Mouse (Mus musculus) hindbrain, postnatal 0 days (tissue): ENCODE data around the gene Trim29. TPM values are rescaled to one million over a fixed set of nuclear protein-coding genes. Genes with fewer than 3 reads are reported as not detected.

Source experiments
- ATAC-seq: fragments of 200-750 bp; cut with Nextera tagmentation; 2 replicates; pipeline ENCODE4 v1.8.0; 2017; ENCODE audit warnings: mild to moderate bottlenecking, moderate TSS enrichment, moderate library complexity
- DNase-seq: peaks from one replicate; pipeline ENCODE4 v3.0.0-alpha.2; 2015; ENCODE audit warnings: low spot score
- H3K27ac ChIP-seq: fragments of 300-500 bp; sonication (generic); 2 replicates; pipeline ENCODE4 v1.5.1; 2014; ENCODE audit warnings: mild to moderate bottlenecking
- H3K27me3 ChIP-seq: fragments of 300-500 bp; sonication (generic); 2 replicates; pipeline ENCODE4 v1.6.1; 2014; ENCODE audit warnings: low read length, mixed read lengths; ENCODE audit not compliant: insufficient read depth
- H3K36me3 ChIP-seq: fragments of 300-500 bp; sonication (generic); 2 replicates; pipeline ENCODE4 v1.6.1; 2014; ENCODE audit warnings: low read length, mixed read lengths; ENCODE audit not compliant: insufficient read depth
- H3K4me1 ChIP-seq: fragments of 300-500 bp; sonication (generic); 2 replicates; pipeline ENCODE4 v1.6.1; 2014; ENCODE audit warnings: antibody characterized with exemption, low read length, mixed read lengths; ENCODE audit not compliant: insufficient read depth
- H3K4me2 ChIP-seq: fragments of 300-500 bp; sonication (generic); 2 replicates; pipeline ENCODE4 v1.6.1; 2014; ENCODE audit warnings: low read depth, mild to moderate bottlenecking, low read length, moderate library complexity, mixed read lengths
- H3K4me3 ChIP-seq: fragments of 300-500 bp; sonication (generic); 2 replicates; pipeline ENCODE4 v1.5.1; 2014; ENCODE audit warnings: low read length
- H3K9ac ChIP-seq: fragments of 300-500 bp; sonication (generic); replicated peaks from 2 replicates; pipeline ENCODE4 v1.6.1; 2014; ENCODE audit warnings: mild to moderate bottlenecking, low read length, moderate library complexity, mixed read lengths
- H3K9me3 ChIP-seq: fragments of 300-500 bp; sonication (generic); 2 replicates; pipeline ENCODE4 v1.6.1; 2016; ENCODE audit warnings: low read length, mixed read lengths
- CTCF ChIP-seq: IDR thresholded peaks from 2 replicates; pipeline ENCODE4 v1.5.1; 2016; ENCODE audit warnings: antibody characterized with exemption, control low read depth, low read depth
- WGBS: fragments of 180-500 bp; shearing (Covaris S2); extraction: QIAGEN DNeasy Blood & Tissue Kit; methylation state at CpG from one replicate; pipeline ENCODE4 v1.1.7; 2014; 5-methylcytosine and 5-hydroxymethylcytosine counted together
- polyA plus RNA-seq: library from polyadenylated mRNA; unstranded; fragments of >200 nt; fragmentation: Nextera tagmentation; extraction: Ambion mirVana; gene quantifications from 2 replicates; pipeline ENCODE4 v1.2.1, GENCODE M21; 2015
- total RNA-seq: library from RNA; depleted of rRNA; stranded (reverse); fragments of >200 nt; gene quantifications from 2 replicates; pipeline ENCODE4 v1.2.3, GENCODE M21; 2014; rRNA removed

Trim29 gene
- total RNA-seq = 0.05 and 0.14 TPM in 2 replicates
- polyA plus RNA-seq = 0.35 and 0.45 TPM in 2 replicates

- H3K4me3 ChIP-seq = no peak within 1 kb of the TSS
- ATAC-seq (no peak), DNase-seq (no peak)
- H3K27ac ChIP-seq = no peak within 1 kb of the TSS
- 80% methylated on average over 12 of the region's 12 CpGs for WGBS
- no peak within 1 kb of the TSS for H3K9ac ChIP-seq
- no peak for TF ChIP-seq CTCF
- no peaks in the 10 kb centered on the region for H3K4me1 ChIP-seq
- no peaks in the 10 kb centered on the region for H3K27me3 ChIP-seq
- no peaks in the 10 kb centered on the region for H3K9me3 ChIP-seq
- H3K4me2 ChIP-seq = no peak within 1 kb of the TSS
- no peaks in the 10 kb centered on the region for H3K36me3 ChIP-seq
Measured at GRCm38 (mm10) chr9:43310538-43310937, at the start of gene Trim29. Gene Trim29 (plus strand): TSS chr9:43310848.

- DNase-seq (no peak), ATAC-seq (no peak)
- no peaks in the 10 kb centered on the region for H3K36me3 ChIP-seq
- no peaks in the 10 kb centered on the region for H3K27me3 ChIP-seq
- no peak overlapping the region for H3K27ac ChIP-seq
- no peak overlapping the region for H3K9ac ChIP-seq
- H3K4me1 ChIP-seq = no peaks in the 10 kb centered on the region
- H3K9me3 ChIP-seq = no peaks in the 10 kb centered on the region
- no peak overlapping the region for H3K4me2 ChIP-seq
- 77% methylated on average over 4 of the region's 4 CpGs for WGBS
- no peak for TF ChIP-seq CTCF
- H3K4me3 ChIP-seq = no peak overlapping the region
Measured at GRCm38 (mm10) chr9:43261124-43261907, 49.3 kb upstream of the Trim29 start.

- DNase-seq (no peak), ATAC-seq (no peak)
- Histone ChIP-seq H3K4me1 (no peaks in the 10 kb centered on the region), H3K27ac (no peak overlapping the region), H3K4me2 (no peak overlapping the region), H3K9me3 (no peaks in the 10 kb centered on the region), H3K9ac (no peak overlapping the region), H3K27me3 (no peaks in the 10 kb centered on the region), H3K36me3 (no peaks in the 10 kb centered on the region), H3K4me3 (no peak overlapping the region)
- WGBS = 56% methylated on average over 2 of the region's 2 CpGs
- no peak for TF ChIP-seq CTCF
Measured at GRCm38 (mm10) chr9:43261941-43262340, 48.7 kb upstream of the Trim29 start.

GRCm38 (mm10) chr9:43262390-43262789 is 48.3 kb upstream of the Trim29 start:
- H3K4me1 ChIP-seq = no peaks in the 10 kb centered on the region
- WGBS = 81% methylated on average over 4 of the region's 4 CpGs
- H3K4me2 ChIP-seq = no peak overlapping the region
- no peaks in the 10 kb centered on the region for H3K36me3 ChIP-seq
- DNase-seq (no peak), ATAC-seq (no peak)
- H3K9ac ChIP-seq = no peak overlapping the region
- H3K9me3 ChIP-seq = no peaks in the 10 kb centered on the region
- no peak for TF ChIP-seq CTCF
- H3K27me3 ChIP-seq = no peaks in the 10 kb centered on the region
- no peak overlapping the region for H3K27ac ChIP-seq
- no peak overlapping the region for H3K4me3 ChIP-seq

GRCm38 (mm10) chr9:43262811-43263550 is 47.7 kb upstream of the Trim29 start:
- Histone ChIP-seq H3K4me1 (no peaks in the 10 kb centered on the region), H3K4me3 (no peak overlapping the region), H3K4me2 (no peak overlapping the region), H3K9ac (no peak overlapping the region), H3K27me3 (no peaks in the 10 kb centered on the region), H3K27ac (no peak overlapping the region), H3K9me3 (no peaks in the 10 kb centered on the region), H3K36me3 (no peaks in the 10 kb centered on the region)
- no peak for DNase-seq
- TF ChIP-seq CTCF = no peak
- WGBS = 58% methylated on average over 9 of the region's 9 CpGs
- ATAC-seq = no peak

GRCm38 (mm10) chr9:43263946-43264451 is 46.6 kb upstream of the Trim29 start:
- DNase-seq (no peak), ATAC-seq (no peak)
- H3K4me1 ChIP-seq = no peaks in the 10 kb centered on the region
- no peaks in the 10 kb centered on the region for H3K27me3 ChIP-seq
- TF ChIP-seq CTCF = no peak
- no peak overlapping the region for H3K4me2 ChIP-seq
- no peak overlapping the region for H3K27ac ChIP-seq
- H3K9ac ChIP-seq = 0 out of 2 replicates have a peak overlapping the region, but pooled peaks have one; percentile 9
- H3K4me3 ChIP-seq = no peak overlapping the region
- H3K36me3 ChIP-seq = no peaks in the 10 kb centered on the region
- 24% methylated on average over 11 of the region's 11 CpGs for WGBS
- no peaks in the 10 kb centered on the region for H3K9me3 ChIP-seq
